Mouse (Mus musculus) heart, postnatal 0 days (tissue): ENCODE measurements around the gene Fnbp1.

Experiments used
- CTCF ChIP-seq: IDR thresholded peaks from 2 replicates; pipeline ENCODE4 v1.5.1; 2016; ENCODE audit warnings: antibody characterized with exemption, control low read depth, low read depth
- EP300 ChIP-seq: IDR thresholded peaks from 2 replicates; pipeline ENCODE4 v1.6.1; 2016; ENCODE audit warnings: antibody characterized with exemption, low read depth

- no peak for TF ChIP-seq CTCF
- no peak for TF ChIP-seq EP300
Measured at GRCm38 (mm10) chr2:31087663-31088661, 53.8 kb downstream of the Fnbp1 start.
